Mouse (Mus musculus): Measurements from ENCODE around the gene S100a4.

DNA sequence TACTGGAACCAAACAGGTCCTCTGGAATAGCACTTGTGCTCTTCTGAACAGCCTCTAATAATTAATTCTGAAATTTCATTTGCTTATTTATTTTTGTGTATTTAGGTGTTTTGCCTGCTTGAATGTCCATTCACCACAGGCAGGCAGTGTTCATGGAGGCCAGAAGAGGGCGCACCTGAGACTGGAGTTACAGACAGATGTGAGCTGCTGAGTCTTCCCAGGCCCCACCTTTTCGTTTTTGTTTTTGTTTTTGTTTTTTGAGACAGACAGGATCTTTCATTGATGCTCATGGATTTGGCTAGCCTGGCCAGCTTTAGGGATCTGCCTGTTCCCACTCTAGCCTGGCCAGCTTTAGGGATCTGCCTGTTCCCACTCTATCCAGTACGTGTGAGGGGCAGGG lies 40.6 kb downstream of the S100a4 start:
- TF ChIP-seq POLR2A (IDR thresholded peaks at IDR 0.05; ENCODE audit: extremely low read depth, insufficient read depth, low read length) (no peak), CTCF (IDR thresholded peaks at IDR 0.05; ENCODE audit: extremely low read depth, insufficient read depth, low read length) (peak; percentile 56)

All from cortical plate, adult 2 months (tissue).